Mouse (Mus musculus): Measurements from ENCODE around the gene Tecpr2. TPM values are rescaled to one million over a fixed set of nuclear protein-coding genes. Genes with fewer than 3 reads are reported as not detected.

Gene Tecpr2
- polyA plus RNA-seq, 1 experiment, result 5.3 TPM

DNA sequence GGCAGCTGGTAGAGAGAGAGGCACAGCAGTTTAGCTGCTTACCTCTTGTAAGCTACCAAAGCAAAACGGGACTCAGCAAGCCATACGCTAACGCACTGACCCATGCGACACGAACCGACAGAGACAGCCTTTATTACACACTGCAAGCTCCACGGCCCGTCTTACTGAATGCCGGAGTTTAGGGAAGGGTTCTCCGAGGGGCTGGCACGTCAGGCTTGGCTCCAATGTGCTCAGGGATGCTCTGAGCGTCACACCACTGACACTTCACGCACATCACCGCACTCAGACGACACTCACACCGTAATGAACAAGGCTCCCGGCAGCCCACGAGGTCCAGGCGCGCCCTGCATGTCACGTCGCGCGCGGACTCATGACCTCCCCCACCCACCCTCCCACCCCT lies 458 bp upstream of the Tecpr2 start:
- peaks cover 8% of the 10 kb centered on the region; the same call in 1 of the 2 replicates for H3K4me1 ChIP-seq (ENCODE audit: control insufficient read depth, insufficient read depth, low read length)
- no peak for DNase-seq
- under 1% methylated on average over 25 of the region's 25 CpGs for WGBS
- H3K4me3 ChIP-seq (replicated peaks; ENCODE audit: extremely low read depth, low read depth, low read length), result peak overlapping the region; percentile 65
- TF ChIP-seq POLR2A (IDR thresholded peaks at IDR 0.05; ENCODE audit: borderline replicate concordance, extremely low read depth, low read depth, low read length) (no peak), CTCF (IDR thresholded peaks at IDR 0.05; ENCODE audit: insufficient read depth, low read length) (no peak)

DNA sequence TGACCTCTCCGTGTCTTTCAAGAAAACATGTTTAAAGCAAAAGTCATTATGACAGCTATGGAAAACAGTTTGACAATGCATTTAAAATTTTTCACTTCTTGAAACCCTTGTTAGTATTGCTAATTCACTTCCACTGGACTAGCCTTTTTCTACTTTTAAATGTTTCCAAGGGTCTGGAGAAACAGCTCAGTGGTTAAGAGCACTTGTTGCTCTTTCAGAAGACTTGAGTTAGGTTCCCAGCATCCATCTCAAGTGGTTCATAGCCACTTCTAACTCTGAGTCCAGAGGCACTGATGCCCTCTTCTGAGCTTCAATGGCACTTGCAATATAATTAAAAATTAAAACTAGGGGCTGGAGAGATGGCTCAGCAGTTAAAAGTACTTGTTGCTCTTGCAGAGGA lies 2.8 kb downstream of the Tecpr2 start:
- H3K4me1 ChIP-seq (ENCODE audit: control insufficient read depth, insufficient read depth, low read length), result peaks cover 8% of the 10 kb centered on the region; the same call in 1 of the 2 replicates
- TF ChIP-seq POLR2A (IDR thresholded peaks at IDR 0.05; ENCODE audit: borderline replicate concordance, extremely low read depth, low read depth, low read length) (no peak), CTCF (IDR thresholded peaks at IDR 0.05; ENCODE audit: insufficient read depth, low read length) (no peak)
- no peak for DNase-seq
- WGBS, result 72% methylated on average over 1 of the region's 1 CpGs
- H3K4me3 ChIP-seq (replicated peaks; ENCODE audit: extremely low read depth, low read depth, low read length), result no peak overlapping the region

DNA sequence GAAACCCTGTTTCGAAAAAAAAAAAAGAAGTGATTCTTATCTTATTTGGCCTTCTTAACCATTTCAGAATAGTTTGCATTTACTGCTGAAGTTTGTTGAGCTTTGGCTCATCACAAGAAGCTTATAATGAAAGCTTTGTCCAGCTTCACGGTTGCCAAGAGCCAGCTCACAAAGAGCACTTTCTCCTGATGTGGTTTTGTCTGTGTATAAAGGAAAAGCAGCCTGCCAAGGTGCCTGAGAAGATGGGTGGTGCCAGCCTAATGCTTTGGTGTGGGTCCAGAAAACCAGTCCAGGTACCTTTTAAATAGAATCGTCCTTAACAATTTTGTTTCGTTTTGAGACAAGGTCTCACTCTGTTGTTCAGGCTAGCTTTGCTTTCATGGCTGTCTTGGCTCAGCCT lies 13.0 kb downstream of the Tecpr2 start:
- TF ChIP-seq POLR2A (IDR thresholded peaks at IDR 0.05; ENCODE audit: borderline replicate concordance, extremely low read depth, low read depth, low read length) (no peak), CTCF (IDR thresholded peaks at IDR 0.05; ENCODE audit: insufficient read depth, low read length) (no peak)
- no peaks in the 10 kb centered on the region; the same call in 1 of the 2 replicates for H3K4me1 ChIP-seq (ENCODE audit: control insufficient read depth, insufficient read depth, low read length)
- H3K4me3 ChIP-seq (replicated peaks; ENCODE audit: extremely low read depth, low read depth, low read length), result no peak overlapping the region
- no peak for DNase-seq
- 56% methylated on average over 4 of the region's 4 CpGs for WGBS

DNA sequence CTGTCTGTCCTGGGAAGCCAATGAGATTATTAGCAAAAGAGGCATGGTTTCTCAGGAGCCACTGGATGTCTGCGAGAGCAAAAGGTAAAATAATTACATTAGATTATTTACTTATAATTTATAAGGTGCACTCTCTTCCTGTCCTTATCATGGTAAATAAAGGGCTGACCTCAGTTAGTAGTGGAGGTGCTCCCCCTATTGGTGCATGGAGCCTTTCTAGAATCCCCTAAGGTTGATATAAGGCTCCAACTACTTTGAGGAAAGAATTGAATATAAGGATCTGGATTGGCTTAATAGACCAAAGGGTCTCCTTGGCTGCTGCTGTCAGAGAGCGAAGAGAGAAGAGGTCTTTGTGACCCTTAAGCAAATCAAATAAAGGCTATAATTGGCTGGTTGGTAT lies 14.5 kb downstream of the Tecpr2 start:
- H3K4me3 ChIP-seq (replicated peaks; ENCODE audit: extremely low read depth, low read depth, low read length), result no peak overlapping the region
- DNase-seq, result no peak
- no peaks in the 10 kb centered on the region; the same call in 1 of the 2 replicates for H3K4me1 ChIP-seq (ENCODE audit: control insufficient read depth, insufficient read depth, low read length)
- TF ChIP-seq POLR2A (IDR thresholded peaks at IDR 0.05; ENCODE audit: borderline replicate concordance, extremely low read depth, low read depth, low read length) (no peak), CTCF (IDR thresholded peaks at IDR 0.05; ENCODE audit: insufficient read depth, low read length) (no peak)
- 87% methylated on average over 2 of the region's 2 CpGs for WGBS

DNA sequence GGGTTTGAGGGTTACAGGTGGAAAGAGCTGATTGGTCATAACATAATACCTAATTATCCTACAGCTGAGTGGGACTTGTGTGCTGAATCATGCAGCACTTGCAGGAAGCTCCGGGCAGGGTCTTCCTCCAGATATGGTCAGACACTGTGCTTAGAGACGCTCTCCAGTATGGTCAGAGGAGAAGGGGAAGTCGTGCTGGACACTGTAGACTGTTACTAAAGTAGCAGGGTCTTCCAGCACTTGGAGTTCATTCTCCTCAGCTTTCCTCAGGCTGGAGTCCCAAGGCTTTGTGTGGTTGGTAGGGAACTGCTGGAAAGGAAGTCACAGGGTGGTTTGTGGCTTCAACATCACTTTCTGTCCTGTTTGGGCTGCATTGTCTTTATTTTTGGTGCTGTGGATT lies 18.8 kb downstream of the Tecpr2 start:
- H3K4me3 ChIP-seq (replicated peaks; ENCODE audit: extremely low read depth, low read depth, low read length), result no peak overlapping the region
- 51% methylated on average over 3 of the region's 3 CpGs for WGBS
- no peaks in the 10 kb centered on the region for H3K4me1 ChIP-seq (ENCODE audit: control insufficient read depth, insufficient read depth, low read length)
- no peak for DNase-seq
- TF ChIP-seq CTCF (IDR thresholded peaks at IDR 0.05; ENCODE audit: insufficient read depth, low read length) (no peak), POLR2A (IDR thresholded peaks at IDR 0.05; ENCODE audit: borderline replicate concordance, extremely low read depth, low read depth, low read length) (no peak)

DNA sequence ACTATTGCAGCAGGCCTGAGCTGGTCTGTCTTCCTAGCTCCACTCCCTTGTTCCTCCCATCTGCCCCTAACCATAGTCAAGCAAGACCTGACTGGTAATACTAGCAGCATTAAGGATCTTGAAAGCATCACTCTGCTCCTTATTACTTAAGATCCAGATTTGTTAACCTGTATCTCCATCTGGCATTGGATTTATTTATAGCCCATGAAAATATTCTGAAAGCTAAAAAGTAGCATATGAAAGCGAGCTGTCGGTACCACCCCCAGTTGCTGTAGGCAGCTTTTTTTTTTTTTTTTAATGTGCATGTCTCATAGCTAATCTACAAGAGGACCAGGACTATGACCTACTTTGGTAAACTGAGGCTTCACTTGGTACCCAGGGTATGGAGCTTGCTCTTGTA lies 20.9 kb downstream of the Tecpr2 start:
- H3K4me3 ChIP-seq (replicated peaks; ENCODE audit: extremely low read depth, low read depth, low read length), result no peak overlapping the region
- DNase-seq, result no peak
- 98% methylated on average over 2 of the region's 2 CpGs for WGBS
- TF ChIP-seq POLR2A (IDR thresholded peaks at IDR 0.05; ENCODE audit: borderline replicate concordance, extremely low read depth, low read depth, low read length) (no peak), CTCF (IDR thresholded peaks at IDR 0.05; ENCODE audit: insufficient read depth, low read length) (no peak)
- H3K4me1 ChIP-seq (ENCODE audit: control insufficient read depth, insufficient read depth, low read length), result no peaks in the 10 kb centered on the region

DNA sequence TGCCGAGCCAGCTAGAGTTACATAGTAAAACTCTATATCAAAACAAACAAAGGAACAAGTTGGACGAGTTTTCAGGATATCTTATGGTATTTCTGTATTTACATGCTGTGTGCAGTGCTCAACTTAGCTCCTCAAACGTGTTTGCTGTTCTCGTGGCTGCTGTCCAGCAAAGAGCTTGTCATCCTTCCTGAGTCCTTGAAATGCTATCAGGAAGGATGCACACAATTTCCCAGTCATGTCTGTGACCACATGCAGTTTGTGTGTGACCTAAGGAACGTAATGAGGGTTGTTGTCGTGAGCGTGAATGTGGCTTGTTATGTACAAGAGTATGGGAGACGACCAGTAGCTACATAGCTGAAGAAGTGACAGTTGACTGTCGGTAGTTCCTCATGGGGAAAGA lies 26.7 kb downstream of the Tecpr2 start:
- no peaks in the 10 kb centered on the region for H3K4me1 ChIP-seq (ENCODE audit: control insufficient read depth, insufficient read depth, low read length)
- 56% methylated on average over 9 of the region's 9 CpGs for WGBS
- DNase-seq, result no peak
- TF ChIP-seq POLR2A (IDR thresholded peaks at IDR 0.05; ENCODE audit: borderline replicate concordance, extremely low read depth, low read depth, low read length), result no peak
- TF ChIP-seq CTCF (IDR thresholded peaks at IDR 0.05; ENCODE audit: insufficient read depth, low read length), result no peak
- no peak overlapping the region for H3K4me3 ChIP-seq (replicated peaks; ENCODE audit: extremely low read depth, low read depth, low read length)

DNA sequence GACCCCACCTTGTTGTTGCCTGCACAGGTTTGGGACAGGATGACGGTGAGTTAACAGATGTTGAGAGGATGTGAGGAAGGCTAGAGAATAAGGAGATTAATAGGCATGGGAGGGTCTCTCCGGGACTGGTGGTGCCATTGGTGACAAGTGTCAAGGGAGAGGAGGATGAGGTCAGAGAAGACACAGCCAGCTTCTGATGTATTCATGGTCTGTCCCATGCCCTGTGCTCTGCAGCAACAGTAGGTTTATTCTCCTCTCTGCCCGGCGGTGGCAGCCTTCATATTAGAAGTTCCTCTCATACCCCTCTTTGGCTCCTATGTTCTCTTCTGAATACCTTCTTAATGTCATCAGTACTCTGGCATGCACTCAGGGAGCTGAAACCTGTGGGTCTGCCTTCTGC lies 31.2 kb downstream of the Tecpr2 start:
- no peaks in the 10 kb centered on the region for H3K4me1 ChIP-seq (ENCODE audit: control insufficient read depth, insufficient read depth, low read length)
- no peak overlapping the region for H3K4me3 ChIP-seq (replicated peaks; ENCODE audit: extremely low read depth, low read depth, low read length)
- no peak for DNase-seq
- WGBS, result 81% methylated on average over 4 of the region's 4 CpGs
- TF ChIP-seq CTCF (IDR thresholded peaks at IDR 0.05; ENCODE audit: insufficient read depth, low read length) (no peak), POLR2A (IDR thresholded peaks at IDR 0.05; ENCODE audit: borderline replicate concordance, extremely low read depth, low read depth, low read length) (no peak)

DNA sequence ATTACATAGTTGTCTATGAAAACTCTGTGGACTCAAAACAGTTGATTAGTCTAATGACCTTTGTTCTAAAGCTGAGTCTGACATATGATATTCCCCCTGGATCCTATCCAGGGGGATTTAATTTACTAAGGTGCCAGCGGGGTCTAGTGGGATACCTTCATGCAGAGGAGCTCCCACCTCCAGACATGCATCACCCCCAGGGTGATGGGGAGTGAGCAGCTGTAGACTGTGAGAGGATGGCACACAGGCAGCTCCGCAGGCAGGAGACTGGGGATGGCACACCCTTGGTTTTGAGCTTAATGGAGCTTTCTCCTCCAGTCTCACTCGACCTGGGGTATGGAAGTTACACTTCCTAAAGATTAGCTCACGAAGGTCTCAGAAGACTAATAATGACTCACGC lies 32.5 kb downstream of the Tecpr2 start:
- DNase-seq, result no peak
- WGBS, result 88% methylated on average over 5 of the region's 5 CpGs
- Histone ChIP-seq H3K4me3 (replicated peaks; ENCODE audit: extremely low read depth, low read depth, low read length) (no peak overlapping the region), H3K4me1 (ENCODE audit: control insufficient read depth, insufficient read depth, low read length) (no peaks in the 10 kb centered on the region)
- TF ChIP-seq POLR2A (IDR thresholded peaks at IDR 0.05; ENCODE audit: borderline replicate concordance, extremely low read depth, low read depth, low read length) (no peak), CTCF (IDR thresholded peaks at IDR 0.05; ENCODE audit: insufficient read depth, low read length) (no peak)

DNA sequence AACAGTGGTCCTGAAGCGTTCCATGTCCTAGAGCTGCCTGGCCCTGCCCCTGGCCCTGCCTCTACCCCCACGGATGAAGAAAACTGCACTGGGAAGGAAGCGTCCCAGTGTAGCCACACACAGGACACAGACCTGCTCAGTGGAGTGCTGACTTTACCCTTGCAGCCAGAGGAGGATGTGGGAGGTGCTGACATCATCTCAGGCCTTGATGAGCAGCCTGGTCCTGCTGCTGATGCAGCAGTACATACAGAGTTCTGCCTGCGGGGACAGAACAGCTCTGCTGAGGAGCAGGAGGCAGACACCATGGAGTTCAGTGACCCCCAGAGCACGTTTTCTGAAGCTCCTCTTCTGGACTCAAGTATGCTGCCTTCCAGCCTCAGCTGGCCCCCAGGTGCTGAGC lies 43.8 kb downstream of the Tecpr2 start:
- H3K4me3 ChIP-seq (replicated peaks; ENCODE audit: extremely low read depth, low read depth, low read length), result no peak overlapping the region
- 65% methylated on average over 5 of the region's 5 CpGs for WGBS
- no peak for TF ChIP-seq CTCF (IDR thresholded peaks at IDR 0.05; ENCODE audit: insufficient read depth, low read length)
- TF ChIP-seq POLR2A (IDR thresholded peaks at IDR 0.05; ENCODE audit: borderline replicate concordance, extremely low read depth, low read depth, low read length), result no peak
- DNase-seq, result no peak
- H3K4me1 ChIP-seq (ENCODE audit: control insufficient read depth, insufficient read depth, low read length), result no peaks in the 10 kb centered on the region
